Mouse (Mus musculus): ENCODE measurements at regions not wholly inside any gene's neighbourhood (a gene's known extent, or its start where the extent isn't known, plus 50 kb on each side); places are given as distances from the start of the nearest gene placed in this dataset.

DNA sequence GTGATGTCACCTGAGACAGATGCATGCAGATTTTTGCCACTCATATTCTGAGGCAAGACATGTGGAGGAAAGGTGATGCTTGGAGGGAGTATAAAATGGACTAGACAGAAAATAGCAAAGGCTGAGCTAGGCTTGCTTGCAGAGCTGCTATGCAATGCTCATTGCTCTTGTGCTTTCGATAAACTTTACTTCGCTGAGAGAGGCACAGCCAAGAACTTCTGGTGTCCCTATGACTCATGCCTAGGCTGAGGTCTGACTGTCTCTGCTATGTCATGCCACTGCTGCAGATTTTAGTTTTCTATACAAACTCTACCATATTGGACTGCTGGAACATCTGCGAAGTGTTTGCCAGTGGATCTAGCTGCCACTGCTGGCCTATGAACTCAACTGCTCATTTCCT is 687.5 kb upstream of the Pou3f3 start:
- no peak for DNase-seq

DNA sequence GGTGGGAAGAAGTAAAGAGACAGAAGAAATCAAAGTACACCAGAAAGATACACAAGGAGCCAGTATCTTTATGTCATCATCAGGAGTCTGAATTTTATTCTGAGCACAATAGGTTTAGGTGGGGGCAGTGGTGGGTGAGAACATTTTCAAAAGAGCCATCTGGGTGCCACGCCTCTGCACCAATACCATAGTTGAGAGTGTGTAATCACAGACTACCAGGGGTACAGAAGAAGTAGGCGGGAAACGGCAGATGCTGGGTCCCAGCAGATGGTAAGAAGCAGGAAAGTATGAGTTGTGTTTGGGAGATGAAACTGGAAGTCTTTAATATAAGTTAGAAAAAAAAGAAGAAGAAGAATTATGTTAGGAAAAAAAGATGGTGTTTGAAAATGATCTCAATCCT is 682.7 kb upstream of the Pou3f3 start:
- no peak for DNase-seq

DNA sequence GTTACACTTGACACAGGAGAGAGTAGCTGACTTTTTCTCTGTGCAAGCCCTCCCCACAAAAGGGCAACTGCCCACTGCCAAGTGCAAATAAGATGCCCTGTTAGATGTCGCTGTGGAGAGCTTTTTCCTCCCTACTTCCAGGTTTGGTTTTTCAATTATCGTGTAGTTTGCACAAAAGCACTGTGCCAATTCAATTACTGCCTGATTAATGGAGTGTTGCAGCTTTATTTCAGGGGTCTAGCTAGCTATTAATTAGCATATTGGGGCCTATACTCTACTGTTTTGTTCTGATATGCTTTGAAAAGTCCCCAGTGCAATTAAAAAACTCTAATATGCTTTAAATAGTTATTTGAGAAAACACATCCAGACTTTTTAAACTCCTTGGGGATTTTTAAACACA is 676.6 kb upstream of the Pou3f3 start:
- DNase-seq, result no peak

DNA sequence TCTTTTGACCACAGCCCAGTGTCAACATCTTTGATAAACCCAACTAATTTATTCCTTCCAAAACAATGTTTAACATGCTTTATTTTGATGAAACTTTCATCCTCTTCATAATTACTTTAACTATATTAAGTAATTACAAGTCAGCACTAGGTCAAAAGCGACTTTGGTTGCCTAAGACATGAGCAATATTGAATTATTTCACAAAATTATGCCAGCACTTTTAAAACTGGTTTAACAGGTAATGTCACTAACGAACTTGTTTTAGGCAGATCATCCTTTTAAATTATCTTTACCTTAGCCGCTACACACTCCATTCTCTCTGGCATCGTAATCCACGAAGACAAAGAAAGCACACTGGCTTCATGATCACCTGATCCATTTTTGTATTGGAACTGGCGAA is 669.8 kb upstream of the Pou3f3 start:
- DNase-seq, result no peak

DNA sequence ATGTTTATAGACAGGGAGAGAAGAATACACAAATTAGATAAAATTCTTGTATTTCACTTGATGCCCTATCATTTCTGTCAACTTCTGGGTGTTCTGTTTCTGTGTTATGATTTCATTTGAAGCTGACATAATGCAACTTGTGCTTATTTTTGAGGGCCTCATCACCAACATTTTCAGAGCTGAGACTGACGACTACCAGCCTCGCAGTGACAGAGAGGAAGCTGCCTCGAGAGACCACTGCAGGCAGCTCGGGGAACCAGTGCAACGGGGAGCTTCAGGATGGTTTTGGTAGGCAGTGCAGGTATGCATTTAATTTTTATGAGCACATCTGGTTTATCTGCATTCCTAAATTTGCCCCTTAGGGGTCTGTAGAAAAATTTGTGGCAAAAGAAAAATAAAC is 669.1 kb upstream of the Pou3f3 start:
- no peak for DNase-seq

DNA sequence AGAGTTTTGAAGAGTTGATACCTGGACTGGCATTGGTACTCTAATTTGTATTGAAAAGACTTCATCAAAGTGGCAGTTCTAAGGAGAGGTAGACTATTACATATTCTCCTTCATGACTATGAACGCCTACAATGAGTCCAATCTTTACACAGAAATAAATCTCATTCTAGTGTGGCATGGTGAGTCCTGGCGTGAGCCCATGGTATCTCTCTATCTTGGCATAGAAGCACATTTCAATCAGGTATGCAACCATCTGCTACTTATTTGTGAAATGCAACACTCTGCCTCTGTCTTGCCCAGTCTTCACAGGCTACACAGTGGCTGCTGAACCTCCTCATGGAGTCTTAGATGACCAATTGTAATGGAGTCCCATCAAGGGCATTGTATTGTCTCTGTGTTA is 661.8 kb upstream of the Pou3f3 start:
- DNase-seq, result no peak

DNA sequence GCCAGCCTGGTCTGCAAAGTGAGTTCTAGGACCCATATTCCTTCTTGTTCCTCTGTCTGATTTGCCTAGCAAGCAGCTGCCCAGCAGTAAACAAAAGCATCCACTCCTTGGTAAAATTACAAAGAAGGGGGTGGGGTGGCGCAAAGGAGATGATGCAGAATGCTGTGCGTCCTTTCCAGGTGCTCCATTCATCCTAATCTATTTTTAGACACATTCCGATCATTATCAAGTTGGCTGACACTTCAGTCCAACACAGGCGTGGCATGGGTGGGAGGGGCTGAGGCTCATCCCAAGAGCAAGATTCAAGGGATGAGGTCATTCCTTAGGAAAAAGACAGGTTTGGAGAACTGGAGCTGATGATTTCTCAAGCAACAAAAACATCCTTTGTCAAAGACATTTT is 660.2 kb upstream of the Pou3f3 start:
- no peak for DNase-seq

DNA sequence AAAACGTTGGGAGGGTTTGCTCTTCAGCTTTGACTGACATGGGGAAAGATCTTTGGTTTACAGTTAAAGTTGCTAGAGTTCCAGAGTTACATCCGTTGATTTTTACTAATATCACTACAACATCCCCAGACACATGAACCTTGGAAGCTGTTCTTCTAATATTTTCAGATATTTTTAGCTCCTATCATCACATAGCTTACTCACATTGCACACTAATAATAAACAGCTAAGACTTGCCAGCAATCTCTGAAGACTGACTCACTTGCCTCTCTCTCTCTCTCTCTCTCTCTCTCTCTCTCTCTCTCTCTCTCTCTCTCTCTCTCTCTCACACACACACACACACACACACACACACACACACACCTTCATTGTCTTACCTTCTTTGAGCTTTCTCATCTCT is 654.0 kb upstream of the Pou3f3 start:
- no peak for DNase-seq

DNA sequence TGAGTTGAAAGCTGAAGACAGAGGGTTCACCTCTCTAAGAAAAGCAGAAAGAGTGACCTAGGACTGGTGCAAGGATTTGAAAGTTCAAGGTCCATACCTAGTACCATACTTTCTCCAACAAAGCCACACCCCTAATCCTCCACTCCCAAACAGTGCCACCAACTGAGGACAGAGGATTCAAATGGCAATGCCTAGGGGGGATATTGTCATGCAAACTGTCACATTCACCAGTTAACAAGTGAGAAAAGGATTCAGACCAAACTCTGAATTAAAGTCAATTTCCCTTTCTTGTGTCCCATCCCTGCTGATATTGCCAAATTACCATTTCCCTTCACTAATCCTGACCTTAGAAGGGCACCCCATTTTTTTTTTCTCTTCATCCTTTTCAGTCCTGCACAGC is 637.1 kb upstream of the Pou3f3 start:
- no peak for DNase-seq

DNA sequence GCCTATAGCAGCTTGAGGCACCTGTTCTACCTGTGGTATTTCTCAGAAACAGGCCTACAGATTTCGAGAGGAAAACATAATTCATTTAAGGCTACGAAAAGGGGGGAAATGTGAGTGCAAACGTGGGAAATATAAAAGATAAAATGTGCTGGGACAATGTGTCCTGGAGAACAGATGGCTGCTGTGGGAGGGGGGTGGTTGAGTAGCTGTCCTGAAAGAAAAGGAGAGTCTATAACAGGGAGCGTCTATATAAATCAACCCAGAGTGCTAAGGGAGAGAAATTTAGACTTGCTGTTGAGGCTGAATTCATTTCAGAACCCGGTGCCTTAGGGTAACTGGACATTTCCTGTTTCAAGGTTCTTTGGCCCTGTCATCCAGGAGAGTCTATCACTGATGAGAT is 625.5 kb upstream of the Pou3f3 start:
- DNase-seq, result no peak

DNA sequence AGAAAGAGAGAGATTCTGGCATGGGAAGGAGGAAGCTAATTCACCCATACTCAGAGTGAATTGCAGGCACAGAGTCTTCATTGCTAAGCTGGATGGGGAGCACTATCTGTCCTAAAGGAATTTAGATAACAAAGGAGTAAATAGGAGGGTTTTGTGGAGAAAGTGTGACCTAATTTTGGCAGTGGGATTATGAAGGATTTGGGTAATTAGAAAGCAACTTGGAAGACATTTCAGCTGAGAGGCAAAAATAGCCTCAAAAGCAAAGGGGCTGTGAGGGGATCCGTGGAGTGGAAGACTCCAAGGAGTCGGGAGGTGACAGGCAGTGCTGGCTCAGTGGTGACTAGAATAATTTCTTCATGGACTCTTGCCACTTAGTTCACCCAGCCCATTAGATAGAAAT is 599.5 kb upstream of the Pou3f3 start:
- no peak for DNase-seq

DNA sequence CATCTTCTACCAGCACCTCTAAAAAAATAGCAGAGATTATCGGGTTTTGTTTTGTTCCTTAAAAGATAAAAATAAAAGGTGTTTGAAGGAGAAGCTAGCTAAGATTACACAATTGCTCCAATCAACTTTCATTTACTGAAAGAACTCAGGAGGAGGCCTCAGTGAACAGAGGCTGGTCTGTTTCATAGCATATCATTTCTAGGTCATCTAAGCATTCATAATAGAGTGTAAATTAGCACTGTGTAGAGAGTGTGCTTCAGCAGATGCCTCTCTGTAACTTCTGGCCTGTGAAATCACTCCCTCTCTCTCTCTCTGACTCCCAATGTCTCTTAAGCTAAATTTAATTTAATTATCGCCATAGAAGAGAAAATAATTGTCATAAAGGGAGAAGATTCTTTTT is 597.0 kb upstream of the Pou3f3 start:
- no peak for DNase-seq

DNA sequence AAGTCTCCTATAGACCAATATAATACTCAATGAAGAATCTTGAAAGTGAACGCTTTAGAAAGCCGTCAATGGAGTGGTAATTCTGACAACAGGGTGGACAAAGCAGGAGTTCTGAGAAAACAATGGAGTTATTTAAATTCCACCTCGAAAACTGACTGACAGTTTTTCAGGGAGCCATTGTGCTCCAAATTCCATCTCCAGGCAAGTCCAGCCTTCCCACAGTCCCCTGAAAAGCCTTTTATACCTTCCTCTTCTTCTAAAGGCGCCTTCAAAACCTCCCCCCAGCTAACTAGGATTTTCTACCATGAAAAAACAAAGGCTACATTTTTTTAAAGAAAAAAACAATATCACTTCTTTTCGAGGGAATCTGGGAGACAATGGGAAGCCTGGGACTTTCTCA is 588.0 kb upstream of the Pou3f3 start:
- no peak for DNase-seq

DNA sequence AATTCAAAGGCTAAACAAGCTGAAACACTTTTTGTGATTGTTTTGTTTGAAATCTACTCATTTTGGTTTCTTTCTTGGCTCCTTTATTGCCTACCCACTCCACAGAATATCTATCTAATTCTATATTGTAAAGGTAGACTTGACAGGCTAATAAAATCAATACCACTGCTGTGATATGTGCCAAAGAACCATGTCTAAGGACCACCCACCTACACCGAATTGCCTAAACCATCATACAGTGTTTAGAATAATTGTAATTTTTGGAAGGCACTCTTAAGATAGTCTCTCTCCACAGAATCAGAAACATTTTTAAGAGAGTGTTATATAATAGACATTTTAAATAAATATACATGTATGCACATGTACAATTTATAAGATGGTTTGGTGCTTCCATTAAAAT is 587.6 kb upstream of the Pou3f3 start:
- no peak for DNase-seq

DNA sequence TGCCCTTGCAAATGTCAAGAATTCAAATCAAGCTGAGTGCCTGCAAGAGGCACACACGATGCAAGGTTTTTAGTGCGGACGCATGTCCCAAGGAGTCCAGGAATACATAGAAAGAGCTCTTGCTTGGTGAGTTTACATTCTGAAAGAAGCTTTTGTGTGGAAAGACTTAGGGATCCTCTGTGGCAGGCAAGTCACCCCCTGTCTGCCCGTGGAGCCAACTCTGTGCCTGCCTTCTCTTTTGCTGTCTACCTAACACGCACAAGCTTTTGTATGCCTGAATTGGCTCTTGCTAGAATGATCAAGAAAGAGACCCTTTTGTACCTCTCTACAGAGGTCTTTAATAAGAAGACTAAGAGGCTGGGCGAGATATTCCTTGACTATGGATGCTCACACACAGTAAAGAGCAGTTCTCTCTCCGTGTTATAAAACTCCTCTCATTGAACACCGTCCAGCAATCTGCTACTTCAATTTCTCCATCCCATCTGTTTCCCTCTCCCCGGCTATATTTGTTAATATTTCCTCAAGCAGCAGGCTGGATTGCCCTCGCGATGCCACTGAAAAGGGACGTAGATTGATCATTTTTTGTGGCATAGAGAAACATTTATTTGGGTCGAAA is 543.3 kb upstream of the Pou3f3 start:
- DNase-seq, result no peak

DNA sequence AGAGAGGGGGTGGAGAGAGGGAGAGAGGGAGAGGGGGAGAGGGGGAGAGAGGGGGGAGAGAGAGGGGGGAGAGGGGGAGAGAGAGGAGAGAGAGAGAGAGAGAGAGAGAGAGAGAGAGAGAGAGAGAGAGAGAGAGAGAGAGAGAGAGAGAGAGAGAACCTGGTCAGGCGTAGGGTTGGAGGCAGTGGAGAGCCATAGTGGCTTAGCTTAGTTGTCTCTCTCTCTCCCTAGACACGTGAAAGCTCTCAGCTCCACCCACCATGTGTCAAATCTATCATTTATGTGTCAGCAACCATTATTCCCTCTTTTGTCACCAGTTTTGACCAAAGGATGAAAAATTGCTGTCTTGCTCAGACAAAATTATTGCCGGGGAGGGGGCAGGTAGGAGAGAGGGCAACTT is 542.7 kb upstream of the Pou3f3 start:
- no peak for DNase-seq

DNA sequence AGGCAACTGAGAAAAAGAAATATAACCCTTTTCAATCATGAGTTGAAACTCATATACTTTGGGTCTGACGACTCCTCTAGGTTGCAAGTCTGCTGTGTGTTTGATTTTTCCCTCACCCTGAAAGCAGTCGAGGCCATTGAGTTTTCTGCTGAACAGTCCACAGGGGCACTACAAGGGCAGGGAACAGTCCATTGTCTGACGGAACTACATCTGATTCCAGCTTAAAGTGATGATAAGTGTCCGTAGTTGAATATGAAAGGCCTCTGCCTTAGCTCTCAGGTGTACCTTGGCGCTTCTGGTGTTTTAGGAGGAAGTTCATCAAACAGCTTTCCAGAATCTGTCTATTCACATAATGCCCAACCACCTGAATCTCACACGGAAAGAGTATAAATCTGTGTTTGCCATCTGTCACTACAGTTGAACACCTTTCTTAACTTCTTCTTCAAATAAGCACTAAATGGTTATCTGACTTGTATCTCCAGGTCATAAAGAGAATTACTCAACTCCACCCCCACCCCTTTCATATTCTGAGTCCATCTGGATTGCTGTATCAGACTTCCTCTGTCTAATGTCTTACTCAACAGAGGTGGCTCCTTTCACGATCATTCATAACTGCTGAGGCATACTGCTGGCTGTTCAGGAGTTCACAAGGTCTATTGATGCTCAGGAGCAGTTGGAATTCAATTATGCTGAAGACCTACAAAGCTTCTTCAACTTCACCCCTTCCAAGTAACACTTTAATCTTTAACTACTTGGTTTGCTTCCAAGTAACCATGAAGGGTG is 527.6 kb upstream of the Pou3f3 start:
- no peak for DNase-seq

DNA sequence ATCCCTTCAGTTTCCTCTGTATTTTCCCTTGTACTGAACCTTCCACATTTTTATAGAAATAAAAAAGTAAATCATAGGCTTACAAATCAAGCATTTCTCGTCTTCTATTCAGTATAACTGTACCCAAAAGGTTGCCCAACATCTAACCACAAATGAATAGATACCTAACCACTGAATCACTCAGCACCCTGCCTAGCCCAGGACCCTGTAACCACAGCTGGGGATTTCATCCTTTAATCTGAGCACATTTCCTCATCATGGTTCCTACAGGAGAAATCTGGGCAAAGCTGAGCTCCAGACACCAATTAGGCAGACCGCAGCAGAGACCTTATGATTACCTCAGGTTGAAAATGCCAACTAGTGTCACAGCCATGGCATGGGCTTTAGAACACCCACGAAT is 526.1 kb upstream of the Pou3f3 start:
- DNase-seq, result no peak

DNA sequence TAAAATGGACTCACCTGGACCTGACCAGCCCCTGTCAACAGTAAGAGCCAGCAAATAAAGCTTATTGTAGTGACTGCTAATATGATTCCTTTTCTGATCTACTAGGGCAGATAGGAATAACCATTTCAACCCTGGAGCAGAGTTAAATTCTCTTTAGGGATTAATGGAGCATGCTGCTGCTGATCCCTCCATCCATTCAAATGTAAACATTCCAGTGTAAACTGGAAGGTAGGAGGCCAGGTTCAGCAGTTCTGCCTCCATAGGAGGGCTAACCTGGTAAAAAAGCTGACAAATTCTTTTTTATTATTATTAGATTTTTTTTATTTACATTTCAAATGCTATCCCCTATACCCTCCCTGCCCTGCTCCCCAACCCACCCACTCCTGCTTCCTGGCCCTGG is 509.3 kb upstream of the Pou3f3 start:
- DNase-seq, result no peak

DNA sequence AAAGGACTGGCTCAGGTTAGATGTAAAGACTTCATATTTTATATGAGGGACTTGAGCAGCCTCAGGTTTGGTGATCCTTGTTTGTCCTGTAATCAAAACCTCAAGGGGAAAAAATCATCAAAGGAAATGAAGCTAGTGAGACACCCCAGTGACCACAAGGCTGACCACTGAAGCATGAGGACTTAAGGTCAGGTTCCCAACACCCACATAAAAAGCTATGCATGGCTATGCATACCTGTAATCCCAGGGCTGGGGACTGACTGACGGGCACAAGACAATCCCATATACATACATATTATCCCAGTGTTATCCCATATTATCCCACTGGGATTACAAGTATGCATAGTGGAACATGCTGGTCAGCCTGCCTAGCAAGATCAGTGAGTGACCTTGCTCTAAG is 467.5 kb upstream of the Pou3f3 start:
- no peak for DNase-seq

DNA sequence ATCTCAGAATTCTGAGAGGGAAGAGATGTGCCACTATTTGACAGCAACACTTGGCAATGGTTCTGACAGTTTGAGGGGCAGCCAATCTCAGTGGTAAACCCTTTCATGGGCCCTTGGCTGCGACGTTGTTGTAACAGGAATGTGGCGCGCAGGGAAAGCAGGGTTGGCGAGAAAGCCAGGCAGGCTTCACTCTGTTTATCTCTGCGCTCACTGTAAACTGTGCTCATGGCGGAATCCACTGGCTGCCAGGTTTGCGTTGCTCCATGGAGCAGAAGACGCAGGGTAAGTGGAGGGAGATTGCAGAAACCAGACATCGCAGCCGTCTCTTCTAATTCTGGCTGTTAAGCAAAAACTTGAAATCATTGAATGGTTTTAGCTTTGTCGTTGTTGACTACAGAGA is 465.9 kb upstream of the Pou3f3 start:
- DNase-seq, result no peak

DNA sequence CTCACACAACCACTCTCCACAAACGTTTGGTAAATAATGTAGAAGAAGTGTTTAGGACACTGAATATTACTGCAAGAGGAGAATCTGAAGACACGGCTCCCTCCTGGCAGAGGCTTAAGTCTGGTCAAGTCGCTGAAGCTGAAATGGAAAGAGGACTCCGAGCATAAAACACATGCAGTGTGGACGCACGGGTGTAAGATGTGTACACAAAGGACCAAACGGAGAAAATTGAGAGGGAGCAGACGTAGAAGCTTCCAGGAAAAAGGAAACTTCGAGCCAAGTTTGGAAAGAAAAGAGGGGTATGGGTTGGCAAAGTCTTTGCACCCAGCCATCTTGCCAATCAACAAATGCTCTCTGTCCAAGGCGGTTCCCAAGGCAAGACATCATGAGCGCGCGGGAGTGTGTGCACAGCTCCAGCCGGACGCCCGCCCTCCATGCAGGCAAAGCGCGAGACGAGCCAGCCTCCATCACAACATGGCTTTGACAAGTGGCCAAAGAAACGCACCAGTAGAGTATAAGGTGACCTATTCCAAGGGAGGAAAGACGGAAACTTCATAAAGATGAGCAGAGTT is 465.0 kb upstream of the Pou3f3 start:
- DNase-seq, result no peak

DNA sequence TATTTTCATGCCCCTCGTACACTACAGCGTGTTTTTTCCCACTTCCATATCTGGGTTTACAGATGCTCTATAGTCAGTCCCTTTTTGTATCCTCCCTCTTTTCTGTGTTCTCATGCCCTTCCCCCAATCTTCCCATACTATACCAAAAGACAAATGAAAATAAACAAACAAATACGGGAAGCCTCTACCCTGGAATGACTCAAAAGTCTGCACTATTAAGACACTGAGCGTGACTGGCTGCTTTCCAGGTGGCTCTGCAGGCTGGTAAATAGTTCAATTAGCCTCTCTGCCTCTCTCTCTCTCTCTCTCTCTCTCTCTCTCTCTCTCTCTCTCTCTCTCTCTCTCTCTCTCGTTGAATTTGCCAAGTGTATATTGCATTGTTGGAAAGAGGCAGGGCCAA is 464.5 kb upstream of the Pou3f3 start:
- DNase-seq, result peak in 1 of 2 experiments; percentile 18

DNA sequence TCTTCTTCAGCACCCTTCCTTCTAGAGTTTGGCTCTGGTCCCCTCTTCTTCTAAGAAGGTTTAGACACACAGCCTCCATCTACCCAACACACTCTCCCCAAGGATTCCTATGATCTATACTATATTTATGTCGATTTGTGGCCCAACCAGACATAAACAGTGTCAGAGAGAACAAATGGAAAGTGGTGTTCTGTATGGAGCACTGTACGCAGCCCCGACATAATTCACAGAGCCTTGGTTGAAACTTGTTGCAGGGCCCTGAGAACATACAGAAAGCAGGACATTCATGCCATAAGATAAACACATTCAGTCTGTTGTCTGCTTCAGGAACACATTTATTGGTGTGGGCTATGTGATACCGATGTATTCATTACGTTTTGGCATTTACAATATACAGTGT is 463.7 kb upstream of the Pou3f3 start:
- no peak for DNase-seq
